Mouse (Mus musculus) MEL (cell line): ENCODE results near the gene Msi2.

Experiments
- CTCF ChIP-seq, 3 experiments: IDR thresholded peaks in 2 of 3; conservative IDR thresholded peaks in 1 of 3; 2 replicates each; pipeline ENCODE4 v1.5.1; 2011 to 2012; ENCODE audit warnings: low read length in 3 of 3, low read depth in 2 of 3, mild to moderate bottlenecking in 2 of 3, improper control_type of control experiment in 1 of 3, inconsistent platforms in 1 of 3, mixed read lengths in 1 of 3, moderate library complexity in 1 of 3; ENCODE audit not compliant: control insufficient read depth in 1 of 3, insufficient read depth in 1 of 3, poor library complexity in 1 of 3, severe bottlenecking in 1 of 3
- KAT2A ChIP-seq: conservative IDR thresholded peaks from 2 replicates; pipeline ENCODE4 v1.6.1; 2012; ENCODE audit warnings: low read depth, low read length, improper control_type of control experiment, inconsistent platforms
- TBP ChIP-seq: IDR thresholded peaks from 2 replicates; pipeline ENCODE4 v1.8.0; 2011; ENCODE audit warnings: low read depth, low read length, improper control_type of control experiment
- USF1 ChIP-seq: IDR thresholded peaks from 2 replicates; pipeline ENCODE4 v1.6.1; 2014; ENCODE audit warnings: low read depth, mild to moderate bottlenecking, inconsistent platforms, low read length, improper control_type of control experiment, moderate library complexity

DNA sequence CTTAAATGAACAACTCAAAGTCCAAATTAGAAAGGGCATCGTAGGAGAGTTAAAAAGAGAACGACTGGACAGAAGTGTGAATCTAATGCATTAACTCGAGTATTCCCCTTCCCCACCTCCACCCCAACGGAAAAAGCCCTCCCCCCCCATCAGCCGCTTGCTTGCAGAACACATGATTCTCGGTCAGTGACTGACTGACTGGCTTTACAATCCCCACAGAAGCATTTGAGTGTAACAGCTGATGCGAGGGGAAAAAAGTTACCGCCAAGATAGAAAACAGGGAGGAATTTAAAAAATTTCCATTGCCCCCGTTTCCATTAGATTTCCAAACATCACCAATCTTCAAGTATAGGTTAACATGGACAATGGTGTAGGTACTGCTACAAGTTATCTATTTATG is 4.8 kb downstream of the Msi2 start:
- TF ChIP-seq KAT2A (no peak), CTCF (IDR thresholded peaks at IDR 0.05 in 2 of 3, conservative IDR thresholded peaks at IDR 0.05 in 1 of 3; ENCODE audit: control insufficient read depth in 1 of 3, insufficient read depth in 1 of 3, low read depth in 2 of 3, low read length in 3 of 3, poor library complexity in 1 of 3, severe bottlenecking in 1 of 3) (no peak), USF1 (no peak), TBP (no peak)
